Mouse (Mus musculus): ENCODE results near the gene Foxd1. TPM values are rescaled to one million over a fixed set of nuclear protein-coding genes. Genes with fewer than 3 reads are reported as not detected.
A peak's percentile ranks its signal among the peaks of the same experiment; 100 is the strongest.

The Foxd1 gene
- polyA plus RNA-seq, 1 experiment from 2014 or later, result 0.79 TPM

DNA sequence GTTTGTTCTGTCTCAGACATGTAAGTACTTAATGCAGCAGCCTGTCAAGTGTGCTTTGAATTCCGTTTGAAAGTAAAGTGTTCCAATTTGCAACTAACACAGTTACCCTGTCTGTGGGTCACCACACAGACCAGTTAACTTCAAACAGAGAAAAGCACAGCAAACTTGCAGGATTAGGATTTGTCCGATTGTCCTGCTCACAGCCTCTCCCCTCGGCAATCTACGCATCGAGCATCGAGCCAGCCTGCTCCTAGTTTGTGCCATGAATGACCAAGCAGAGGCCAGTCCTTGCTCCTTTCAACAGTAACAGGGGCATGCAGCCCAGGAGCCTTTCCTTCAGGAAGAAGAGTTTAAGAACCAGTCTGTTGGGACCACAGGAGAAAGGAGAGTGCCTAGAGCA lies 15.0 kb downstream of the Foxd1 start:
- Histone ChIP-seq H3K27ac (no peak overlapping the region), H3K9ac (no peak overlapping the region), H3K4me1 (replicated peaks) (peaks cover 9% of the 10 kb centered on the region), H3K36me3 (no peaks in the 10 kb centered on the region), H3K4me3 (no peak overlapping the region), H3K4me2 (no peak overlapping the region), H3K27me3 (peaks cover 94% of the 10 kb centered on the region), H3K9me3 (no peaks in the 10 kb centered on the region)
- no peak for ATAC-seq (ENCODE audit: low FRiP score)
- 9% methylated on average over 6 of the region's 6 CpGs for WGBS

DNA sequence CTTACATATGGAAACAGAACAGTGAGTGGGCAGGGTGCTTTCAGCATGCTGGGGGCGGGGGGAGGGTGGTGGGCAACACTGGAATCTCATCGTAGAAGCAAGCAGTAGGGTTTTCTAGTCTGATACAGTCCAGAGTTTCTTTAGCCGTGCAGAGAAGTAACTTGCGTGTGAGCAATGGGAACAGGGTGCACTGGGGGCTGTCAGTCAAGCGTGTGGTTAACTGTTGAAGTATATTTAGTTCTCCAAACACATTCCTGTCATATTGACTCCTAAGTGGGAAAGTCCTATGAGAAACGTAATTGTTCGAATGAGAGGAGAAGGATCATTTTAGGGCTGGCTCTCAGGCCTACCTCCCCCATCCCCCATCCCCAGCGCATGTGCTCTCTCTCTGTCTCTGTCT lies 20.5 kb downstream of the Foxd1 start:
- no peaks in the 10 kb centered on the region for H3K36me3 ChIP-seq
- no peak for ATAC-seq (ENCODE audit: low FRiP score)
- no peaks in the 10 kb centered on the region for H3K9me3 ChIP-seq
- no peak overlapping the region for H3K27ac ChIP-seq
- no peaks in the 10 kb centered on the region for H3K4me1 ChIP-seq (replicated peaks)
- H3K4me2 ChIP-seq, result no peak overlapping the region
- 65% methylated on average over 8 of the region's 8 CpGs for WGBS
- no peak overlapping the region for H3K4me3 ChIP-seq
- no peak overlapping the region for H3K9ac ChIP-seq
- H3K27me3 ChIP-seq, result peaks cover 62% of the 10 kb centered on the region

DNA sequence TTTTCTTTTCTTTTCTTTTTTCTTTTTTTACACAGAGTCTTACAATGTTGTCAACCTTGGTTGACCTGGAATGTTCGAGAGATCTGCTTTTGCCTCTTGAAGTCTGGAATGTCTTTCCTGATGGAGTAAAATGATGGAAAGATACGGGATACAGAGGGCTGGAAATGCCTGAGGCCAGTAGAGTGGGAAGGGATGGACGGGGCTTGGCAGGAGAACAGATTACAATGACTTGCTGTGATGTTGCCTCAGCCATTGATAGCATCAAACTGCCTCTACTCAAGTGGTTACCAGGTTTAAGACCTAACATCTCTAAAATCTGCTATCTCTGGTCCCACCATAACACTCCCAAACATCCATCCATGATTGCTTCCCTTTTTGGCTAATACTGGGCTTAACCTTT lies 20.9 kb downstream of the Foxd1 start:
- H3K27ac ChIP-seq, result no peak overlapping the region
- no peak for ATAC-seq (ENCODE audit: low FRiP score)
- H3K4me2 ChIP-seq, result no peak overlapping the region
- H3K27me3 ChIP-seq, result peaks cover 61% of the 10 kb centered on the region
- H3K4me3 ChIP-seq, result no peak overlapping the region
- WGBS, result 66% methylated on average over 3 of the region's 3 CpGs
- no peaks in the 10 kb centered on the region for H3K36me3 ChIP-seq
- H3K9me3 ChIP-seq, result no peaks in the 10 kb centered on the region
- no peaks in the 10 kb centered on the region for H3K4me1 ChIP-seq (replicated peaks)
- no peak overlapping the region for H3K9ac ChIP-seq

GRCm38 (mm10) chr13:98377746-98378145 lies 23.7 kb downstream of the Foxd1 start:
- Histone ChIP-seq H3K4me3 (no peak overlapping the region), H3K9me3 (no peaks in the 10 kb centered on the region), H3K36me3 (no peaks in the 10 kb centered on the region), H3K9ac (no peak overlapping the region), H3K4me2 (no peak overlapping the region), H3K27ac (no peak overlapping the region), H3K4me1 (replicated peaks) (no peaks in the 10 kb centered on the region), H3K27me3 (peaks cover 43% of the 10 kb centered on the region)
- no peak for ATAC-seq (ENCODE audit: low FRiP score)
- 91% methylated on average over 3 of the region's 3 CpGs for WGBS

DNA sequence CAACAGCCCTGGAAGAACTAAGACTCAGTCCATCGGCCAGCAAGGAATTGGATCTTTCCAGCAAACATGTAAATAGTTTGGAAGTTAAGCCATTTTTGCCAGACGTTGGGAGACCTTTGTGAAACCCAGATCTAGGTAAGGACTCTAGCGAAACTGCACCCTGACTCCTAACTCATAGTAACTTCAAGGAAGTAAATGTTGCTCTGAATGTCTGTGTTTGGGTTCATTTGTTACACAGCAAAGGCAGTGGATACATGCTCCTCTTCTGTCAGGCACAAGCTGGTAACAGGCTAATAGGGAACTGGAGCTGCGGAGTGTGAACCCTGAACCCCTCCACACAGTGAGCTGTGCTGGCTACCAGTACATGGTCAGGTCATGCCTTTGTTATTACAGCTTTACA lies 28.7 kb downstream of the Foxd1 start:
- H3K4me1 ChIP-seq (replicated peaks), result no peaks in the 10 kb centered on the region

DNA sequence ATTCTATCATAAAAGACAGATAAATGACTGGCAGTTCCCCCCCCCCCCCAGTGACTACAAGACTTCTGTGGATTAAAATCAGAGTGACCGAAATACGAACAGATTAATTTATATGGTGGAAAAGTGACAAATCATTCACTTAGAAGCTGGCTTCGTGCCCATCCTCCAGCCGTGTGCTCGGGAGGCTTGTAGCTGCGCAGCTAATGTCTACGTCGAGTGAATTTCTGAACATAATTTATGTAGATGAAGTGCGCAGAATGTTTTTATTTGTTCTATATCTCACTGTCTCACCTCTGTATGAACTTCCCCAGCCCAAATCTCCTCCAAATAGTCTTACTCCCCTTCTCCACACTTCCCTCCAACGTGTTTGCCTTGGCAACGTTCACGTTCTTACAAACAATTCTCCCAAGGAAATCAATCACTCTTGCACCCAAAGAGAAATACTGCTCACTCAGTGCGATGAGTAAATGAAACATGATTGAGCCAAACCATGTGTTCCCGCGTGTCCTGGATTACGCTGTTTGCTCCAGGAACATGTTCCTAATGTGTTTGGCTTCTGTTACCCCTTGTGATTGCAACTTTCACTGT lies 30.0 kb downstream of the Foxd1 start:
- 76% methylated on average over 16 of the region's 16 CpGs for WGBS
- no peak overlapping the region for H3K27ac ChIP-seq
- no peak for ATAC-seq (ENCODE audit: low FRiP score)
- peaks cover 10% of the 10 kb centered on the region; the same call in 1 of the 2 replicates for H3K9me3 ChIP-seq
- H3K4me2 ChIP-seq, result no peak overlapping the region
- H3K4me3 ChIP-seq, result no peak overlapping the region
- H3K27me3 ChIP-seq, result peaks cover 48% of the 10 kb centered on the region
- no peaks in the 10 kb centered on the region for H3K36me3 ChIP-seq
- no peak overlapping the region for H3K9ac ChIP-seq
- no peaks in the 10 kb centered on the region for H3K4me1 ChIP-seq (replicated peaks)

More for the DNA sequence above, 28.7 kb downstream of the Foxd1 start:
- 87% methylated on average over 4 of the region's 4 CpGs for WGBS
- Histone ChIP-seq H3K9me3 (peaks cover 10% of the 10 kb centered on the region; the same call in 1 of the 2 replicates), H3K4me3 (no peak overlapping the region), H3K36me3 (no peaks in the 10 kb centered on the region), H3K27ac (no peak overlapping the region), H3K9ac (no peak overlapping the region), H3K27me3 (peaks cover 38% of the 10 kb centered on the region), H3K4me2 (no peak overlapping the region)
- ATAC-seq (ENCODE audit: low FRiP score), result no peak

- 83% methylated on average over 2 of the region's 2 CpGs for WGBS
- no peak overlapping the region for H3K4me2 ChIP-seq
- H3K27ac ChIP-seq, result no peak overlapping the region
- peaks cover 63% of the 10 kb centered on the region for H3K27me3 ChIP-seq
- H3K4me3 ChIP-seq, result no peak overlapping the region
- peaks cover 7% of the 10 kb centered on the region for H3K4me1 ChIP-seq (replicated peaks)
- no peaks in the 10 kb centered on the region for H3K36me3 ChIP-seq
- peaks cover 10% of the 10 kb centered on the region; the same call in 1 of the 2 replicates for H3K9me3 ChIP-seq
- ATAC-seq (ENCODE audit: low FRiP score), result no peak
- no peak overlapping the region for H3K9ac ChIP-seq
These were observed 31.8 kb downstream of the Foxd1 start for GRCm38 (mm10) chr13:98385877-98386276.

DNA sequence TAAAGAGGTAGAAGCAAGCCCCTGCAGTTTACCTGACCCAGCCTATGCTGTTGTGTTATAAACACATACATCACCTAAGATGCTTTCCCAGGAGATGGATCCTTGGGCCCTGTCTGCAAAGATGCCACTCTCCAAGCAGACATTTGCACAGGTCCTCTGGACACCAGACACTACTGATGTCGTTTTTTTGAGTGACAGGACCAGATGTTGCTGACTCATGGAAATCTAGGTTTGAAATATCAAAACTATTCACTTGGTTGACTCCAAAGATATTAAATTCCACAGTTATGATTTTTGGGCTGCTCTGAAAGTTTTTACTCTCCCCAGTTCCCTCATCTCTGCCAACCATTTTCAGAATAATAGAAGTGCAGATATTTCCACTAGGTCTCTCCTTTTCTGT lies 35.0 kb downstream of the Foxd1 start:
- 73% methylated on average over 1 of the region's 1 CpGs for WGBS
- no peak overlapping the region for H3K9ac ChIP-seq
- peaks cover 10% of the 10 kb centered on the region; the same call in 1 of the 2 replicates for H3K9me3 ChIP-seq
- H3K27ac ChIP-seq, result no peak overlapping the region
- H3K4me1 ChIP-seq (replicated peaks), result peaks cover 27% of the 10 kb centered on the region
- H3K4me3 ChIP-seq, result no peak overlapping the region
- ATAC-seq (ENCODE audit: low FRiP score), result no peak
- H3K27me3 ChIP-seq, result peaks cover 78% of the 10 kb centered on the region
- H3K36me3 ChIP-seq, result no peaks in the 10 kb centered on the region
- no peak overlapping the region for H3K4me2 ChIP-seq

GRCm38 (mm10) chr13:98390363-98390762 lies 36.3 kb downstream of the Foxd1 start:
- H3K4me2 ChIP-seq, result peak overlapping the region; percentile 72
- WGBS, result 13% methylated on average over 6 of the region's 6 CpGs
- peaks cover 10% of the 10 kb centered on the region; the same call in 1 of the 2 replicates for H3K9me3 ChIP-seq
- peaks cover 84% of the 10 kb centered on the region for H3K27me3 ChIP-seq
- no peaks in the 10 kb centered on the region for H3K36me3 ChIP-seq
- no peak overlapping the region for H3K9ac ChIP-seq
- H3K27ac ChIP-seq, result no peak overlapping the region
- ATAC-seq (ENCODE audit: low FRiP score), result no peak
- H3K4me1 ChIP-seq (replicated peaks), result peaks cover 27% of the 10 kb centered on the region
- peak overlapping the region; percentile 43; the same call in 1 of the 2 replicates for H3K4me3 ChIP-seq

GRCm38 (mm10) chr13:98390771-98391634 lies 37.0 kb downstream of the Foxd1 start:
- ATAC-seq (ENCODE audit: low FRiP score), result peak; percentile 72
- Histone ChIP-seq H3K9ac (peak overlapping the region; percentile 61; the same call in 1 of the 2 replicates), H3K27ac (peak overlapping the region; percentile 23; the same call in 1 of the 2 replicates), H3K4me1 (replicated peaks) (peaks cover 27% of the 10 kb centered on the region), H3K36me3 (no peaks in the 10 kb centered on the region), H3K9me3 (peaks cover 9% of the 10 kb centered on the region; the same call in 1 of the 2 replicates), H3K4me3 (peak overlapping the region; percentile 43), H3K4me2 (peak overlapping the region; percentile 72), H3K27me3 (peaks cover 85% of the 10 kb centered on the region)
- WGBS, result under 1% methylated on average over 68 of the region's 68 CpGs

DNA sequence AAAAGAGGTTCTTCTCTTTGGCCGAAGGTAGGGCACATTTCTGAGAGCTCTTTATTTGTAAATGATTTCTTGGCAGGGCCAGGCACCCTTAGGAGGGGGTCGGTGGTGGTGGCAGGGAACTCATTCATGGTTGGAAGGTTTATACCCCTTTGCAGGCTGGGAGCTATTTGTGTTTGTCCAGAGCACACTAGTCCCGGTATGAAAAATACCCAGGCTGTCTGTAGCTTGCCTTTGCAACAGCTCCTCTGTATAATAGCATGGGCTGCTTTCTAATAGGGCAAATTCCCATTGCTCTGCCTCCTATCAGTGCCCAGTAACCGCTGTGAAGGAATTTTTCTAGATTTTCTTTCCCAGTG lies 37.6 kb downstream of the Foxd1 start:
- H3K4me1 ChIP-seq (replicated peaks), result peaks cover 27% of the 10 kb centered on the region
- 3% methylated on average over 4 of the region's 4 CpGs for WGBS
- no peak overlapping the region for H3K27ac ChIP-seq
- peak overlapping the region; percentile 43 for H3K4me3 ChIP-seq
- H3K9me3 ChIP-seq, result peaks cover 3% of the 10 kb centered on the region; the same call in 1 of the 2 replicates
- 0 out of 2 replicates have a peak overlapping the region, but pooled peaks have one; percentile 61 for H3K9ac ChIP-seq
- ATAC-seq (ENCODE audit: low FRiP score), result 0 out of 2 replicates have a peak, but pooled peaks have one; percentile 5
- H3K27me3 ChIP-seq, result peaks cover 91% of the 10 kb centered on the region
- H3K36me3 ChIP-seq, result no peaks in the 10 kb centered on the region
- peak overlapping the region; percentile 72 for H3K4me2 ChIP-seq

DNA sequence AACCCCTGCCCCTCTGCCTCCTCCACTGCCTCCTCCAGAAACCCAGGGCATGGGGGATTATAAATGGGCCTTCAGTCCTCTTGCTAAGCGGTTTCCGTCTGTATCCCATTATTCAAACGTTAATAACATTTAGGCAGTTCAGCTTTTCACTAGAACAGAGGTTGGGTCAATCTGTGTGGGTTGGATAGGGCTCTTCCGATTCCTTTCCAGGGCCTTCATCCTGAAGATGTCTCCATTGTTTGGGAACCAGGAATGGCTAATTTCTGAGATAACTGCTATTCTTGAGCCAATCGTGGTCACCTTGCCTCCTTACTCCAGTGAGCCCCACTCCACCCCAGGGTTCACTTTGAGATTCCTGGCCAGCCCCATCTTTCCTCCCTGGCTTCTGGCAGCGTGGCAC lies 38.0 kb downstream of the Foxd1 start:
- ATAC-seq (ENCODE audit: low FRiP score), result no peak
- H3K4me1 ChIP-seq (replicated peaks), result peaks cover 27% of the 10 kb centered on the region
- 21% methylated on average over 6 of the region's 6 CpGs for WGBS
- no peak overlapping the region for H3K27ac ChIP-seq
- H3K36me3 ChIP-seq, result no peaks in the 10 kb centered on the region
- no peak overlapping the region for H3K4me3 ChIP-seq
- peaks cover 95% of the 10 kb centered on the region for H3K27me3 ChIP-seq
- H3K4me2 ChIP-seq, result no peak overlapping the region
- H3K9me3 ChIP-seq, result no peaks in the 10 kb centered on the region
- H3K9ac ChIP-seq, result no peak overlapping the region
